Mouse (Mus musculus): ENCODE measurements around the gene Dhx32.

DNA sequence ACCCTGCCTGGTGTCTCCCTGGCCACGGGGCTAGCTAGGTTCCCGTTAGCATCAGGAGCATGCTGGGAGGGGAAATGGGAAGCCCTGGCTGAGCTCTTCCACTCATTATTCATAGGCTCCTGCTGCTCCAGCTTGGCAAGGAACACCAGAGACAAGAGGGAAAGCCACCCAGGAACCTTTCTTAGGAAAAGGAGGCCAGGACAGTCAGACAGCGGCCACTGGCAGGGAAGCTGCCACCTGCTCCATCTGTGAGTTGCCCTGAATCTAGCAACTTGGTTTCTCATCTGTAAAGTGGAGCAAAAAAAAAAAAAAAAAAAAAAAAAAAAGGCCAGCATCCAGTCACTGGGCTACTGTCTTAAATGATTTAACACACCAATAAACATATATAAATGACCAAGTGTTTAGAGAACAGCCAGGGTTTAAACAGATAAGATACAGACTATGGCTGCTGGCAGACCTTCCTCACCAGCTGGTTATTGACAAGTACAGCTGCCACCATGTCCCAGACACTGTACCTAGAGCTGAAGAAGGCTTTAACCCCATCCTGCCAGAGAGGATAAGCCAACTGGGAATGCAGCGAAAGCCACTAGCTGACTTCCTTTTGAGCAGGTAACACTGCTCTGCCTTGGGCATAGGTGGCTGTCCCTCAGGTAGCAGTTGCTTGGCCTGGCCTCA lies 50.4 kb downstream of the Dhx32 start:
- TF ChIP-seq CTCF (IDR thresholded peaks at IDR 0.05; ENCODE audit: extremely low read depth, insufficient read depth, low read length) (no peak), POLR2A (IDR thresholded peaks at IDR 0.05; ENCODE audit: extremely low read depth, insufficient read depth, low read length) (no peak)
